Mouse (Mus musculus): ENCODE measurements at regions not wholly inside any gene's neighbourhood (a gene's known extent, or its start where the extent isn't known, plus 50 kb on each side); places are given as distances from the start of the nearest gene placed in this dataset.
"Not testable (repeated sequence)": the region's sequence is repeated elsewhere in the genome, so short reads cannot be mapped to it uniquely, and the experiment has no call there.

GRCm38 (mm10) chr15:90291848-90292247, 67.7 kb downstream of the Alg10b start:
- no peak for DNase-seq (ENCODE audit: inconsistent ontology term)

GRCm38 (mm10) chr15:90294353-90294922, 70.3 kb downstream of the Alg10b start:
- no peak for DNase-seq (ENCODE audit: inconsistent ontology term)

GRCm38 (mm10) chr15:90298566-90298965, 74.5 kb downstream of the Alg10b start:
- DNase-seq (ENCODE audit: inconsistent ontology term), result no peak

GRCm38 (mm10) chr15:90303393-90303792, 79.3 kb downstream of the Alg10b start:
- no peak for DNase-seq (ENCODE audit: inconsistent ontology term)

- no peak for DNase-seq (ENCODE audit: inconsistent ontology term)
These were observed 80.9 kb downstream of the Alg10b start for GRCm38 (mm10) chr15:90305051-90305450.

GRCm38 (mm10) chr15:90306866-90307265, 82.8 kb downstream of the Alg10b start:
- DNase-seq (ENCODE audit: inconsistent ontology term), result peak; percentile 51

GRCm38 (mm10) chr15:90308433-90308832, 84.3 kb downstream of the Alg10b start:
- not testable (repeated sequence) for DNase-seq (ENCODE audit: inconsistent ontology term)

- DNase-seq (ENCODE audit: inconsistent ontology term), result no peak
These were observed 84.8 kb downstream of the Alg10b start for GRCm38 (mm10) chr15:90308869-90309268.

GRCm38 (mm10) chr15:90309664-90310063, 85.6 kb downstream of the Alg10b start:
- DNase-seq (ENCODE audit: inconsistent ontology term), result no peak

- no peak for DNase-seq (ENCODE audit: inconsistent ontology term)
These were observed 97.7 kb downstream of the Alg10b start for GRCm38 (mm10) chr15:90321774-90322173.

- DNase-seq (ENCODE audit: inconsistent ontology term), result peak; percentile 72
These were observed 109.2 kb downstream of the Alg10b start for GRCm38 (mm10) chr15:90333275-90333674.

- DNase-seq (ENCODE audit: inconsistent ontology term), result peak; percentile 35
These were observed 109.7 kb downstream of the Alg10b start for GRCm38 (mm10) chr15:90333766-90334165.

- DNase-seq (ENCODE audit: inconsistent ontology term), result no peak
These were observed 110.3 kb downstream of the Alg10b start for GRCm38 (mm10) chr15:90334406-90334805.

GRCm38 (mm10) chr15:90335506-90335905, 111.4 kb downstream of the Alg10b start:
- no peak for DNase-seq (ENCODE audit: inconsistent ontology term)

GRCm38 (mm10) chr15:90340089-90340488, 116.0 kb downstream of the Alg10b start:
- peak; percentile 73 for DNase-seq (ENCODE audit: inconsistent ontology term)

GRCm38 (mm10) chr15:90341261-90341660, 117.2 kb downstream of the Alg10b start:
- peak; percentile 93 for DNase-seq (ENCODE audit: inconsistent ontology term)

- no peak for DNase-seq (ENCODE audit: inconsistent ontology term)
These were observed 119.7 kb downstream of the Alg10b start for GRCm38 (mm10) chr15:90343771-90344170.

- DNase-seq (ENCODE audit: inconsistent ontology term), result peak; percentile 24
These were observed 120.8 kb downstream of the Alg10b start for GRCm38 (mm10) chr15:90344956-90345355.

- DNase-seq (ENCODE audit: inconsistent ontology term), result no peak
These were observed 122.1 kb downstream of the Alg10b start for GRCm38 (mm10) chr15:90346162-90346561.

GRCm38 (mm10) chr15:90346757-90347156, 122.6 kb downstream of the Alg10b start:
- no peak for DNase-seq (ENCODE audit: inconsistent ontology term)

- DNase-seq (ENCODE audit: inconsistent ontology term), result no peak
These were observed 127.8 kb downstream of the Alg10b start for GRCm38 (mm10) chr15:90351898-90352297.

- DNase-seq (ENCODE audit: inconsistent ontology term), result peak; percentile 70
These were observed 141.5 kb downstream of the Alg10b start for GRCm38 (mm10) chr15:90365656-90366055.

- DNase-seq (ENCODE audit: inconsistent ontology term), result peak; percentile 73
These were observed 153.8 kb downstream of the Alg10b start for GRCm38 (mm10) chr15:90377959-90378358.

- no peak for DNase-seq (ENCODE audit: inconsistent ontology term)
These were observed 172.8 kb downstream of the Alg10b start for GRCm38 (mm10) chr15:90396961-90397360.

Measured in Muller cell, postnatal 12 days (primary cell).